Mouse (Mus musculus) ES-CJ7 (cell line): Measurements from ENCODE around the gene Snx17.

Experiments used
- DNase-seq: peaks from one replicate; pipeline ENCODE4 v3.0.0; 2011; ENCODE audit warnings: low read depth, low spot score

The Snx17 gene

DNA sequence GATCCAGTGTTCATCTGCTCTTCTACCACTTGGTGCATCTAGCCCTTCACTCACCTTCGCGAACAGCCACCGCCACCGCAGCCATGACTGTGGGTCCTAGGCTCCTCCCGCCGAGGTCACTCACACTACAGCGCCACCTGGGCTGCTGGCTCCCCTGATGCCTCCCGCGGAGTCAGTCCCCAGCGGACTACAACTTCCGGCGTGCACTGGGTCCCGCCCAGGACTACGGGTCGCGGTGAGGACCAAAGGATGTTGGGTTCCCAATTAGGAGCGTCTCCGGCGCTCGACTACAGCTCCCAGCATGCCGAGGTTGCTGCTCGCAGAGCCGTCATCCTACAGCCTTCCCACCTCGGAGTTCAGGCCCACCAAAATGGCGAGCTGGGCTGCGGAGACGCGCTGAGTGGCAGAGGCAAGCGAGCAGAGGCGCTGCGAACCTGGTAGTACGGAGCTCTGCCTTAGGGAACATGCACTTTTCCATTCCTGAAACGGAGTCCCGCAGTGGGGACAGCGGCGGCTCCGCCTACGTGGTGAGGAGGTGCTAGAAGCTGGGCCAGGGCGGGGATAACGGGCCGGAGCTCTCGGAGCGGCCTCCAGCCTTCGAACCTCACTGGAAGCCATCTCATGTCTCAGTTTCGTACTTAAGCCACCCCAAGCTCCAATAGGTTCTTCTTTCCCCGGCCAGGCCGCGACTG lies at the start of gene Snx17, which contains the start of gene Eif2b4:
Gene Snx17, plus strand, starts transcription at position 289 of the 692 bp plus-strand sequence.
Gene Eif2b4, minus strand, starts transcription at position 492 of the 692 bp plus-strand sequence.
- peak; percentile 99 for DNase-seq

DNA sequence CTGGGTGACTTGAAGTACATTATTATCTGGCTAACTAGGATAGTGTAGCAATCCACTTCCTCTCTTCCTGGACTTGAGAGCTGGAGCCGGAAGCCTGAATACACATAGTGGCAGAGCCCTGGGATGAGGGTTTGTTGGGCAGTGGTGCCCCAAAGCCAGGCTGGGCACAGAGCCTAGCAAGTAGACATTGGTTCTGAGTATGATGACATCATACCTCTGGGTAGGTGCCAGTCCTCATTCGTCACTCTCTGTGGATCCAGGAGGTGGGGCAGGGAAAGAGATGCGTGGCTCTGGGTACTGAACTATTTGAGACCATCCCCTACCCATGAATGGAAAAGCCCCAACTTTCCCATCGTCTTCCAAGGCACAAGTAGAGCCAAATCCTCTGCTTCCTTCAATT lies 43.2 kb upstream of the Snx17 start:
- no peak for DNase-seq

DNA sequence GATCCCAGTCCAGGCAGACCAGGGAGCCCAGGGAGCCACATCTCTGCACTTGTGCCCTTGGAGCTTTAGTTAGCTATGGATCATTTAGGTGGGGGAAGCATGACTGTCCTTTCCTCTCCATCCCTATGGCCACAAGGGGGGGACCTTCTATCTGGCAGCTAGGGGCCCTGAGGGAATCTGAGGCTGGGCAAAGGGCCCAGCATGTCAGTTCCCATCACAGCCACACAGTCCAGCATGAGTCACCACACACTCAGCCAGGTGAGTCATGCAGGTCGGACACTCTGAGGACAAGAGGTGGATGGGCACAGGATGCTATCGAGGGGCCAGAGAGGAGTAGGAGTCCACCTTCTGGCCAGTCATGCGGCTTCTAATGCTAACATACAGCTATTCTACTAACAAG lies 41.3 kb upstream of the Snx17 start:
- no peak for DNase-seq

- DNase-seq, result no peak
These were observed 39.4 kb upstream of the Snx17 start for GRCm38 (mm10) chr5:31153516-31154151.

- peak; percentile 92 for DNase-seq
These were observed 38.9 kb upstream of the Snx17 start, which contains the start of gene Mpv17 for GRCm38 (mm10) chr5:31154152-31154553. Mpv17 (minus strand) TSS chr5:31154251.

DNA sequence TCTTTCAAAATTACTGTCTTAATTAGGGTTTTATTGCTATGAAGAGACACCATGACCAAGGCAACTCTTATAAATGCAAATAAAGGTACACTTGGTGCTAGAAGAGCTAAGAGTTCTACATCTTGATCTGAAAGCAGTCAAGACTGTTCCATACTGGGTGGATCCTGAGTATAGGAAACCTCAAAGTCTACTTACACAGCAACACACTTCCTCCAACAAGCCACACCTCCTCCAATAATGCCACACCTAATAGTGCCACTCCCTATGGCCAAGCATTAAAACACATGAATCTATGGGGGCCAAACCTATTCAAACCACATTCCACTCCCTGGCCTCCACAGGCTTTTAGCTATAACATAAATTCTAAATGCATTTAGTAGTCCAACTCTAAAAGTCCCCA lies 30.6 kb upstream of the Snx17 start:
- DNase-seq, result no peak

- DNase-seq, result no peak
These were observed 28.1 kb upstream of the Snx17 start for GRCm38 (mm10) chr5:31164878-31165277.

- no peak for DNase-seq
These were observed 24.4 kb upstream of the Snx17 start for GRCm38 (mm10) chr5:31168630-31169029.

GRCm38 (mm10) chr5:31179301-31179765 lies 13.7 kb upstream of the Snx17 start:
- peak; percentile 78 for DNase-seq

GRCm38 (mm10) chr5:31179766-31180630 lies 13.0 kb upstream of the Snx17 start, which contains the start of the genes Gm29609 and Gtf3c2:
Gm29609 (minus strand) TSS chr5:31179911.
Gtf3c2 (minus strand) TSS chr5:31180144.
- peak; percentile 97 for DNase-seq

- no peak for DNase-seq
These were observed 11.8 kb upstream of the Snx17 start for GRCm38 (mm10) chr5:31181183-31181770.

- DNase-seq, result no peak
These were observed 9.3 kb upstream of the Snx17 start for GRCm38 (mm10) chr5:31183678-31184077.

DNA sequence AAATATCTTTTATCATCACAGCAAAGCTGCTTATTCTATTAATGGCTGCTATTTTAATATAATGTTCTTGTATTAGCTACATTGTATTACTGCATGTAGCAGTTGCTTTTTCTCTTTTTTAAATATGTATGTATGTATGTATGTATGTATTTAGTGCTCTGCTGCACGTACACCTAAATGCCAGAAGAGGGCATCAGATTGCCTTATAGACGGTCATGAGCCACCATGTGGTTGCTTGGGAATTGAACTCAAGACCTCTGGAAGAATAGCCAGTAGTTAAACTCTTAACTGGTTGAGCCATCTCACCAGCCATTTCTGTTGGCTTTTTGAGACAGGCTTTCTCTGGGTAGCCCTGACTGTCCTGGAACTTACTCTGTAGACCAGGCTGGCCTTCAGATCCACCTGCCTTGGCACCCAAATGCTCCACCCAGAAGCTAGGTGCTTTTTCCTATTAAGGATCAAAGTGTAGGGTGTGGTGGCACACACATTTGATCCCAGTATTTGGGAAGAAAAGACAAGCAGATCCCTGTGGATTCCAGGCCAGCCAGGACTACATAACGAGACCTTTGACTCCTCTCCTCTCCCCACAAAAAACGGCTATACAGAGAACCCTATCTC lies 4.7 kb upstream of the Snx17 start:
- peak; percentile 76 for DNase-seq

DNA sequence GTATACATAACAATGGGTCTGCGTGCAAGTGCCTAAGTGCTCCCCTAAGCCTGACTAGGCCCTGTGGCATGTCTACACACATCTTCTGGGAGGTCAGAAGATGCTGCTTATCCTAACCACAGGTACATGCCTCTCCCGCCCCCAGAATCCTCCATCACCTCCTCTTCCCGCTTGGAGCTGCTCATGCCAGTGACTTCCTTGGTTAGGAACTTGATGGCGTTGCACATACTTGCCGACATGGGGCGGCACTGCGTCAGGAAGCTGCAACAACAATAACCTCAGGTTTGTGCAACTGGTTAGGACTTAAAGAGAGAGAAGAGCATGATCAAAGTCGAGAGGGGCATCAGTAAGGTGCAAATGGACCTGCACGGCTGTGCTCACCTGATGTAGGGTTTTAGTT lies 2.8 kb upstream of the Snx17 start:
- peak; percentile 55 for DNase-seq

DNA sequence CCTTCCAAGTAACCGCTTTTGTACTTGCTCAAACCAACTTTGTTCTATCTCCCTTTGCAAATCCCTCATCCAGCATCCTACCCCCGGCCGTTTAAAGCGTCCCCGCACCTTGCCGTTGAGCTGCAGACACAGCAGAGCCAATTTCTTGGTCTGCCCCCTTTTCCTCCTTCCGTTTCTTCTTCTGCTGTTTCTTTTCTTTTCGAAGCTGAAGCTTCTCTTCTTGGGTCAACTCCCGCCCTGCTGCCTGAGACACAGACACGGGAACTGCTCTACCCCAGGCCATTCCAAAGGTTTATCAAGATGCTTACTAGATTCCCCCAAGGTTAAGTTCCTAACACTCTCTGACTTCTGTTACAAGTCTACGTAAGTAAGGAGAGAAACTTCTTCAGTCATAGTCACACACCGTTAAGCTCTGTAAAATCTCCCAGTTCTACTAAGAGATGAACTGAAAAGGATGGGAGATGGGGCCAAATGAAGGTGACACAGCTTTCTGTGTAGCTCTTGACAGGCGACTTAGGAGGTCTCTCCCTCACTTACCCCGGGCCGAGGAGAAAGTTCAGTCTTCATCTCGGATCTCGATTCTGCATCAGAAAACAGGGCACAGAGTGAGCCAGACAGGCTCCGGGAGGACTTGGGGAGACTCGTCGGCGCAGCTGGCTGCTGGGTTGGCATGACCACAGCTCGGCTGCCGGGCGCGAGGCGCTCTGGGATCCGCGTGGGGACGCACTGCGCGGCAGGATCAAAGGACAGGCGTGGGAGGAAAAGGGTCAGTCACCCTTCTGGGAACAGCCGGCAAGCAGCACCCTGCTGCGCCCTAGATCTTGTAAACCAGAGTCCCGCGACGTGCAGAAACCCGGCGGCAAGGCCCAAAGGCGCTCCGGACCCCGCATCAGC lies 735 bp upstream of the Snx17 start:
- no peak for DNase-seq

- no peak for DNase-seq
These were observed 729 bp downstream of the Snx17 start for GRCm38 (mm10) chr5:31193631-31194281.

DNA sequence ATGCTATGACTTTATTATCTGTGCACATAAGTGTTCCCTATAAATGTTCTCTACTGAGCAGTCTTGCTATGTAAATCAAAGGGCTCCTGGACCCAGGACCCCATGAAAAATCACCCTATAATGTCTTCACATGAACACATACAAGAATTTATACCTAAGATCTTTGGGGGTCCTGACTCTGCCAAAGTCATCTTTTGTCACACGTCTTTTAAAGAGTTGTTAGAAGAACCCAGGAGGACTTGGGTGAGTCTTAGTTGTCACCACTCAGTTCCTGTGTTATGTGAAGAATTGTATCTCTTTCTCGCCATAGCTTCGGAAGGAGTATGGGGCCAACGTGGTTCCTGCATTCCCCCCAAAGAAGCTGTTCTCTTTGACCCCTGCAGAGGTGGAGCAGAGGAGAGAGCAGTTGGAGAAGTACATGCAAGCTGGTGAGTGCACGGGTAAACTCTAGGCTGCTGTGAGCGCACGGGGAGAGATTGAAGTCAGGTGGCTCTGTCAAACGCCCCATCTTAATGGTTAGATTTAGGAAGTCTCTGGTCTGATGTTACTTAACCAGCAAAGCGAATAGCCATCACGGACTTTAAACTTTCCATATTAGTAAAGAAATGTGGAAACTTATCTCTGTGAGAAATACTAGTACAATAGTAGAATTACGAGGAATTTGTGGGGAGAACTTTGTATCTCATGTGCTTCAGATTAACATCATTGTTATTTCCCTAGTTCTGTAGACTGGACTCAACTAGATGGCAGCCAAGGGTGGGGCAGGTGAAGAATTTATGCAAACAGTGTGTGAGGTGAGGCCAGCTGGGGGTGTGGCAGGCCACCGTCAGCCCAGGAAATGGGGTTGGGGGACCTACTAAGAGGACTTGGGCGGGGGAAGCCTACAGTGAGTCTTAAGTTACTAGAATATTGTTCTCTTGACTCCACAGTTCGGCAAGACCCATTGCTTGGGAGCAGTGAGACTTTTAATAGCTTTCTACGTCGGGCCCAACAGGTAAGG lies 1.8 kb downstream of the Snx17 start:
- peak; percentile 76 for DNase-seq

DNA sequence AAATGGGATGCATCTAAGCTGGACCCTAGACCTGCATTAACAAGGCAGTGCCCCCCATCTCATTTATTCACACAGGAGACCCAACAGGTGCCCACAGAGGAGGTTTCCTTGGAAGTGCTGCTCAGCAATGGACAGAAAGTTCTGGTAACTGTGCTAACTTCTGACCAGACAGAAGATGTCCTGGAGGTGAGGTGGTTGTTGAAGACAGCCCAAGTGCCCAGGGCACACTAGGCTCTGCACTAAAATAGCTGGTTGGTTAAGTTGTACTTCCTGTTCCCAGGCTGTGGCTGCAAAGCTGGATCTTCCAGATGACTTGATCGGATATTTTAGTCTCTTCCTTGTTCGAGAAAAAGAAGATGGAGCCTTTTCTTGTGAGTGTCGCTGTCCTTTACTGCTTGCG lies 2.6 kb downstream of the Snx17 start:
- DNase-seq, result no peak
